Mouse (Mus musculus): ENCODE data around the gene Gm40193. TPM values are rescaled to one million over a fixed set of nuclear protein-coding genes. Genes with fewer than 3 reads are reported as not detected.

Gm40193 gene
- polyA plus RNA-seq, 2 experiments = not detected

GRCm38 (mm10) chr11:70566586-70566985, 33.8 kb upstream of the Gm40193 start:
- H3K27me3 ChIP-seq (ENCODE audit: control insufficient read depth, insufficient read depth, low read length) = no peaks in the 10 kb centered on the region
- peaks cover 21 to 43% of the 10 kb centered on the region in 2 experiments for H3K4me1 ChIP-seq (replicated peaks; ENCODE audit: control insufficient read depth in 2 of 2, insufficient read depth in 2 of 2, low read length in 1 of 2)
- no peak overlapping the region for H3K27ac ChIP-seq
- no peaks in the 10 kb centered on the region for H3K9me3 ChIP-seq (ENCODE audit: control insufficient read depth, low read length)
- H3K4me3 ChIP-seq (ENCODE audit: insufficient read depth in 1 of 2, low read depth in 2 of 2, low read length in 2 of 2) = no peak overlapping the region
- DNase-seq (ENCODE audit: low read depth in 3 of 3, low spot score in 3 of 3) (no peak), ATAC-seq (ENCODE audit: insufficient read depth) (no peak)
- H3K4me2 ChIP-seq (ENCODE audit: low read depth) = no peak overlapping the region
- H3K9ac ChIP-seq (replicated peaks) = no peak overlapping the region
- 81% methylated on average over 7 of the region's 7 CpGs for WGBS (ENCODE audit: insufficient replicate concordance)
- H3K36me3 ChIP-seq (replicated peaks; ENCODE audit: control insufficient read depth, insufficient read depth, low read depth) = no peaks in the 10 kb centered on the region
- TF ChIP-seq EP300 (IDR thresholded peaks at IDR 0.05; ENCODE audit: low read depth) (no peak), CTCF (IDR thresholded peaks at IDR 0.05; ENCODE audit: low read depth) (no peak)

GRCm38 (mm10) chr11:70564276-70564873, 31.6 kb upstream of the Gm40193 start:
- Histone ChIP-seq H3K4me2 (ENCODE audit: low read depth) (peak overlapping the region; percentile 91), H3K9me3 (ENCODE audit: control insufficient read depth, low read length) (no peaks in the 10 kb centered on the region), H3K27ac (peak overlapping the region; percentile 41; the same call in 1 of the 2 replicates), H3K9ac (replicated peaks) (peak overlapping the region; percentile 78; the same call in 1 of the 2 replicates), H3K27me3 (ENCODE audit: control insufficient read depth, insufficient read depth, low read length) (no peaks in the 10 kb centered on the region), H3K4me3 (ENCODE audit: insufficient read depth in 1 of 2, low read depth in 2 of 2, low read length in 2 of 2) (peak overlapping the region; percentile 73 to 93), H3K4me1 (replicated peaks; ENCODE audit: control insufficient read depth in 2 of 2, insufficient read depth in 2 of 2, low read length in 1 of 2) (peaks cover 11 to 28% of the 10 kb centered on the region in 2 experiments), H3K36me3 (replicated peaks; ENCODE audit: control insufficient read depth, insufficient read depth, low read depth) (no peaks in the 10 kb centered on the region)
- TF ChIP-seq EP300 (IDR thresholded peaks at IDR 0.05; ENCODE audit: low read depth) (no peak), CTCF (IDR thresholded peaks at IDR 0.05; ENCODE audit: low read depth) (no peak)
- ATAC-seq (ENCODE audit: insufficient read depth) = no peak
- DNase-seq (ENCODE audit: low read depth in 3 of 3, low spot score in 3 of 3) = no peak
- 36% methylated on average over 4 of the region's 4 CpGs for WGBS (ENCODE audit: insufficient replicate concordance)

- no peaks in the 10 kb centered on the region for H3K9me3 ChIP-seq (ENCODE audit: control insufficient read depth, low read length)
- H3K27me3 ChIP-seq (ENCODE audit: control insufficient read depth, insufficient read depth, low read length) = no peaks in the 10 kb centered on the region
- H3K4me2 ChIP-seq (ENCODE audit: low read depth) = peak overlapping the region; percentile 91
- peak overlapping the region; percentile 73 to 93 for H3K4me3 ChIP-seq (ENCODE audit: insufficient read depth in 1 of 2, low read depth in 2 of 2, low read length in 2 of 2)
- H3K27ac ChIP-seq = peak overlapping the region; percentile 41; the same call in 1 of the 2 replicates
- TF ChIP-seq EP300 (IDR thresholded peaks at IDR 0.05; ENCODE audit: low read depth) (no peak), CTCF (IDR thresholded peaks at IDR 0.05; ENCODE audit: low read depth) (no peak)
- WGBS (ENCODE audit: insufficient replicate concordance) = 3% methylated on average over 25 of the region's 25 CpGs
- H3K9ac ChIP-seq (replicated peaks) = peak overlapping the region; percentile 78
- H3K4me1 ChIP-seq (replicated peaks; ENCODE audit: control insufficient read depth in 2 of 2, insufficient read depth in 2 of 2, low read length in 1 of 2) = peaks cover 11 to 28% of the 10 kb centered on the region in 2 experiments
- no peaks in the 10 kb centered on the region for H3K36me3 ChIP-seq (replicated peaks; ENCODE audit: control insufficient read depth, insufficient read depth, low read depth)
- no peak for ATAC-seq (ENCODE audit: insufficient read depth)
- DNase-seq (ENCODE audit: low read depth in 3 of 3, low spot score in 3 of 3) = no peak
These were observed 30.9 kb upstream of the Gm40193 start for GRCm38 (mm10) chr11:70563470-70564275.

- H3K4me2 ChIP-seq (ENCODE audit: low read depth) = peak overlapping the region; percentile 91
- H3K36me3 ChIP-seq (replicated peaks; ENCODE audit: control insufficient read depth, insufficient read depth, low read depth) = no peaks in the 10 kb centered on the region
- peak overlapping the region; percentile 73 to 93 for H3K4me3 ChIP-seq (ENCODE audit: insufficient read depth in 1 of 2, low read depth in 2 of 2, low read length in 2 of 2)
- H3K9me3 ChIP-seq (ENCODE audit: control insufficient read depth, low read length) = no peaks in the 10 kb centered on the region
- H3K9ac ChIP-seq (replicated peaks) = peak overlapping the region; percentile 78
- H3K4me1 ChIP-seq (replicated peaks; ENCODE audit: control insufficient read depth in 2 of 2, insufficient read depth in 2 of 2, low read length in 1 of 2) = peaks cover 11 to 28% of the 10 kb centered on the region in 2 experiments
- no peaks in the 10 kb centered on the region for H3K27me3 ChIP-seq (ENCODE audit: control insufficient read depth, insufficient read depth, low read length)
- TF ChIP-seq CTCF (IDR thresholded peaks at IDR 0.05; ENCODE audit: low read depth) (no peak), EP300 (IDR thresholded peaks at IDR 0.05; ENCODE audit: low read depth) (no peak)
- no peak overlapping the region for H3K27ac ChIP-seq
- no peak; the same call in 1 of the 2 replicates for ATAC-seq (ENCODE audit: insufficient read depth)
- 0% methylated on average over 24 of the region's 31 CpGs for WGBS (ENCODE audit: insufficient replicate concordance)
- DNase-seq (ENCODE audit: low read depth in 3 of 3, low spot score in 3 of 3) = no peak
These were observed 30.3 kb upstream of the Gm40193 start for GRCm38 (mm10) chr11:70562995-70563469.

Data from liver, embryonic 14.5 days (tissue).